Mouse (Mus musculus) 3134 (cell line): ENCODE measurements around the gene Ndufs6.

ENCODE experiments used
- DNase-seq: peaks from one replicate; pipeline ENCODE4 v3.0.0-alpha.2; 2011; ENCODE audit warnings: low spot score; ENCODE audit not compliant: insufficient read length; ENCODE audit errors: extremely low read depth

Ndufs6 gene

GRCm38 (mm10) chr13:73306430-73306829 lies 21.9 kb downstream of the Ndufs6 start:
- no peak for DNase-seq

- no peak for DNase-seq
Measured at GRCm38 (mm10) chr13:73306085-73306410, 22.3 kb downstream of the Ndufs6 start.

- no peak for DNase-seq
Measured at GRCm38 (mm10) chr13:73305398-73306084, 22.8 kb downstream of the Ndufs6 start.

GRCm38 (mm10) chr13:73304729-73305128 lies 23.6 kb downstream of the Ndufs6 start:
- DNase-seq, result no peak

- no peak for DNase-seq
Measured at GRCm38 (mm10) chr13:73299322-73299721, 29.0 kb downstream of the Ndufs6 start.

- DNase-seq, result no peak
Measured at GRCm38 (mm10) chr13:73298717-73299116, 29.6 kb downstream of the Ndufs6 start.

GRCm38 (mm10) chr13:73291102-73291501 lies 37.2 kb downstream of the Ndufs6 start:
- no peak for DNase-seq

- DNase-seq, result no peak
Measured at GRCm38 (mm10) chr13:73290206-73290605, 38.1 kb downstream of the Ndufs6 start.

- DNase-seq, result no peak
Measured at GRCm38 (mm10) chr13:73283534-73283933, 44.8 kb downstream of the Ndufs6 start.

- no peak for DNase-seq
Measured at GRCm38 (mm10) chr13:73282407-73282806, 45.9 kb downstream of the Ndufs6 start.

GRCm38 (mm10) chr13:73279196-73279595 lies 49.1 kb downstream of the Ndufs6 start:
- DNase-seq, result no peak

GRCm38 (mm10) chr13:73277797-73278196 lies 50.5 kb downstream of the Ndufs6 start:
- no peak for DNase-seq

GRCm38 (mm10) chr13:73277361-73277760 lies 51.0 kb downstream of the Ndufs6 start:
- no peak for DNase-seq

- no peak for DNase-seq
Measured at GRCm38 (mm10) chr13:73273536-73273935, 54.8 kb downstream of the Ndufs6 start.

GRCm38 (mm10) chr13:73272794-73273282 lies 55.5 kb downstream of the Ndufs6 start:
- DNase-seq, result no peak

- no peak for DNase-seq
Measured at GRCm38 (mm10) chr13:73271336-73272242, 56.8 kb downstream of the Ndufs6 start.

GRCm38 (mm10) chr13:73270451-73271081 lies 57.8 kb downstream of the Ndufs6 start:
- no peak for DNase-seq

- no peak for DNase-seq
Measured at GRCm38 (mm10) chr13:73269891-73270290, 58.5 kb downstream of the Ndufs6 start.
